Mouse (Mus musculus) G1E-ER4 (cell line): Measurements from ENCODE around the gene Serping1. TPM values are rescaled to one million over a fixed set of nuclear protein-coding genes. Genes with fewer than 3 reads are reported as not detected.
A peak's percentile ranks its signal among the peaks of the same experiment; 100 is the strongest.

Experiments used
- GATA1 ChIP-seq: IDR thresholded peaks from one replicate; pipeline ENCODE4 v1.8.0; 2012; ENCODE audit warnings: low read length, inconsistent platforms
- polyA plus RNA-seq: library from polyadenylated mRNA; stranded (reverse); fragments of >175 nt; gene quantifications from 2 replicates; pipeline ENCODE4 v1.2.3, GENCODE M21; 2012

Gene Serping1
- polyA plus RNA-seq, 1 experiment = not detected

- TF ChIP-seq GATA1 = no peak
Measured at GRCm38 (mm10) chr2:84757026-84757682, 18.1 kb downstream of the Serping1 start.

DNA sequence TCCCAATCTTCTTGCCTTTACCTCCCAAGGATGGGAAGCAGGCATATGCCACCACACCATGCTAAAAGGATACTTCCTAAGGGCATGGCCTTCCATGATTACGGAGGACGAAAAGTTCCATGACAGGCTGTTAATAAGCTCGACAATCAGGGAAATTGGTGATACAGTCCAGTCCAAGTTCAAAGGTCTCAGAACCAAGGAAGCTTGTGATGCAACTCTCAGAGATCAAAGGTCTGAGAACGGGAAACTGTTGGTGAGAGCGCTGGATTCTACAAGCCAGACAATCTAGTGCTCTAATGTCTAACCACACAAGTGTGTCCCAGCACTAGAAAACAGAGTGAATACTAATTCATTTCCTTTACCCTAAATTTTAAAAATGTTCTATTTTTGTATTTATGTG is 19.0 kb downstream of the Serping1 start:
- no peak for TF ChIP-seq GATA1

- TF ChIP-seq GATA1 = no peak
Measured at GRCm38 (mm10) chr2:84750115-84750514, 25.1 kb downstream of the Serping1 start.

GRCm38 (mm10) chr2:84744126-84744525 is 31.1 kb downstream of the Serping1 start:
- no peak for TF ChIP-seq GATA1

DNA sequence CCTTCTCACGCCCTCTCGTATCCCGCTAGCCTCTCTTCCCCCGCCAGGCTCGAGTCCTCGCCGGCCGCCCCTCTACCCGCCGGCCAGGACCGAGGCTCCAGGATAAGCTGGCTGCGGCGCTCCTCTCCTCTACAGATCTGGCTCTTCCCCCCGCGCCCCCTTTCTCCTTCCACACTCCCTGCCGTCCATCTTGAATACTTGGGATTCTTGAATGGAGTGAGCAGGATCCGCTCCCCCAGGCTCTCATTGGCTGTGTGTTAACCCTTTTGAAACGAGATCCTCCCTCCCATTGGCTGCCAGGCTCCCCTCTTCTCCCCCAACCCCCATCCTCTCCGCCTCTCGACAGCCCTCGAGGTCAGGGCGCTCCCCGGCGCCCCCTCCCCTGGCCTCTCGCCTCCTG is 31.7 kb downstream of the Serping1 start, which contains the start of gene Gm19426:
TSS of gene Gm19426 (minus strand) at position 95 of the 400 bp plus-strand sequence.
- TF ChIP-seq GATA1 = no peak

- no peak for TF ChIP-seq GATA1
Measured at GRCm38 (mm10) chr2:84742451-84743283, 32.6 kb downstream of the Serping1 start.

DNA sequence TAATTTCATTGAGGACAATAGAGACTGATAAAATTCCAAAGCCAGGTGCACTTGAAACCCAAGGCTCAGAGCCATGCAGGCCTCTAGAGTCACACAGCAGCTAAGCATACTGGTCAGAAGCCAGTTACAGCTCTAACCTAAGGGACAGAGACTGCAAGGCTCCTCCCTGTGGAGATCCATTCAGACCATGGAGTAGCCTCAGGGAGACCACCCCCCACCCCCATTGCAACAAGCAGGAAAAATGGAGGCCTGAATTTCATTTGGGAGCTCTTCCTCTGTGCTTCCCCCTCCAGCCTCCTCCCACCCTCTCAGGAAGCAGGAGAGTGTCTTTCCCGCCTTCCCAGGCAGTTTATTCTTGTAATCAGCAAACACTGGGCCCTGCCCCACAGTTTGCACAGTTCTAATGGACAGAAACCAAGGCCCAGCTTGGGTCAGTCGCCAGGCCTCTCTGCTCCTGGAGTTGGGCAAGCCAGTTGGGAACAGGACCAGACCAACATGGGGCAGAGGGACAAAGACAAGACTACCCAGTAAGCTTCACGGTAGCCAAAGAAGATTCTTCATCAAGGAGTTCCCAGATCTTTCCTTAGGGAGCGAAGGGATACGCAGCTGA is 33.3 kb downstream of the Serping1 start:
- no peak for TF ChIP-seq GATA1

GRCm38 (mm10) chr2:84740608-84741333 is 34.5 kb downstream of the Serping1 start:
- TF ChIP-seq GATA1 = no peak

DNA sequence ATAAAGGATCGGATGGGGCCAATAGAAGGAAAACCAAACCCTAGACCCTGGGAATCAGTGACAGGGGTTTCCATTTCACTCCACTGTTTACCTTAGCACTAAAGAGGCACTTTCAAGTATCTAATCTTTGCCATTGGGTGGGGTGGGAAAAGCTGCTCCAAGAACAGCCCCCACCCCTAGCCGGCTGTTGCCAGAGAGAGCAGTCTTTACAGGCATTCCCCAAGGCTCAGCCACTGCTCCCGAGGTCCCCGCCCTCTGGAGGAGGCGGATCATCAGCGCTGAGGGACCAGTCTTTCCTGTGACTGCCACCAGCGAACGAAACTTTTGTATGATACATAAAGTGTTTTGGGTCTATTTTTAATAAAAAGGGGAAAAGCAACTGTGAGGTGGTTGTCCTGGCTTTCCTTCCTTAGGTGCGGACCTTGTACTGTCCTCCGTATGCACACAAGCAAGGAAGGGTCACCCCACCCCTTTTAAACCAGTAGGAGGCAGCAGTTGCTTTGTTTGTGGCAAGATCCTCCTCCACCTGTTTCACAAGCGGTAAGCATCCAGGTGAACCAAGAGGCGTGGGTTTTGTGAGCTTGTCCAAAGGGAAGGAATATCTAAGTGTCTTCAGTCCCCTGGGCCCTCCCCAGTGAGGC is 36.9 kb downstream of the Serping1 start:
- TF ChIP-seq GATA1 = no peak

- no peak for TF ChIP-seq GATA1
Measured at GRCm38 (mm10) chr2:84737451-84737925, 37.8 kb downstream of the Serping1 start.

DNA sequence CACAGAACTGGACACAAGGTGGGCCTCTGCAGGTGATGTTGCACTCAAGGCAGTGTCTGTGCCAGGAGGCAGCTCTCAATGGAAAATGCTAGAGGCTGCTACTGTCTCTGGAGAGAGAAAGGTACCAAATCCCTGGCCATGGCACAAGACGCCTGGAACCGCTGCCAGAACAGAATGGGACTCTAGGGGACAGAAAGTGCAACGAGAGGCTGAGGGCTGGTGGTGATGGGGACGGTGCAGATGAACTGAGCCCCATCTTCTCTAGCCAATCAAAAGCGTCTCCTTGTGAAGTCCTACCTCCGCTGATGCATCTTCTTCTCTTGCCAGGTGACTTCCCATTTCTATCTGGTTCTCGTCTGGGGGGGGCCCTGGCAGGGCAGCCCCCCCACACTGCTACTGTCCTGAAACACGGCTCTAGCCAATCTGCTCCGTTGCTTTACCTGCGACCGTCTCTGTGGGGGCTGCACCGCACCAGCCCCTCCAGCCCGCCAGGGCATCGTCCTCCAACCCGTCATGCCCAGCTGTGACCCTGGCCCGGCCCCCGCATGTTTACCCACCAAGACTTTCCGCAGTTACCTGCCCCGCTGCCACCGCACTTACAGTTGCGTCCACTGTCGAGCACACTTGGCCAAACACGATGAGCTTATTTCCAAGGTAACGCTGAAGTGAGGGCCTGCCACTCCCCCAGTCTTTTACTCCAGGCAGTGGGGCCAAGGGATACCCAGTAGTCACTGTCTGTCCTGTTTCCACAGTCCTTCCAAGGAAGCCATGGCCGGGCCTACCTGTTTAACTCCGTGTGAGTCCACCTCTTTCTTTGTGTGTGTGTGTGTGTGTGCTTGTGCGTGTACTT is 38.7 kb downstream of the Serping1 start:
- no peak for TF ChIP-seq GATA1

- TF ChIP-seq GATA1 = peak; percentile 71
Measured at GRCm38 (mm10) chr2:84735346-84735920, 39.8 kb downstream of the Serping1 start.

- no peak for TF ChIP-seq GATA1
Measured at GRCm38 (mm10) chr2:84734919-84735318, 40.3 kb downstream of the Serping1 start.

GRCm38 (mm10) chr2:84734351-84734864 is 40.8 kb downstream of the Serping1 start:
- TF ChIP-seq GATA1 = no peak
